Mouse (Mus musculus): ENCODE measurements around the gene Cuedc1. TPM values are rescaled to one million over a fixed set of nuclear protein-coding genes. Genes with fewer than 3 reads are reported as not detected.

Gene Cuedc1
- 1.1 TPM for polyA plus RNA-seq (2017; shearing (Covaris generic))

GRCm38 (mm10) chr11:88098021-88098729 lies at the start of gene Cuedc1:
Cuedc1 (plus strand) TSS chr11:88098058.

GRCm38 (mm10) chr11:88067586-88068410 lies 30.1 kb upstream of the Cuedc1 start, which contains the start of gene Vezf1:
Vezf1 (plus strand) TSS chr11:88068279.

GRCm38 (mm10) chr11:88203712-88204532 lies 106.1 kb downstream of the Cuedc1 start, which contains the start of gene Mrps23:
Mrps23 (plus strand) TSS chr11:88204388.

Other genes with a start within 250 kb of the Cuedc1 start
- 15.5 TPM for gene Mks1, start 244.8 kb upstream of the Cuedc1 start, polyA plus RNA-seq (2017; shearing (Covaris generic))
- gene Epx, start 222.5 kb upstream of the Cuedc1 start, polyA plus RNA-seq (2017; shearing (Covaris generic)), result not detected
- gene Olfr462, start 205.8 kb upstream of the Cuedc1 start, polyA plus RNA-seq (2017; shearing (Covaris generic)), result not detected
- gene Olfr463, start 200.7 kb upstream of the Cuedc1 start, polyA plus RNA-seq (2017; shearing (Covaris generic)), result not detected
- not detected for gene Olfr464, start 177.1 kb upstream of the Cuedc1 start, polyA plus RNA-seq (2017; shearing (Covaris generic))
- gene Dynll2, start 110.5 kb upstream of the Cuedc1 start, polyA plus RNA-seq (2017; shearing (Covaris generic)), result 19.6 TPM
- 236 TPM for gene Srsf1, start 50.7 kb upstream of the Cuedc1 start, polyA plus RNA-seq (2017; shearing (Covaris generic))
- 47.2 TPM for gene Vezf1, start 29.8 kb upstream of the Cuedc1 start, polyA plus RNA-seq (2017; shearing (Covaris generic))
- gene Mrps23, start 106.3 kb downstream of the Cuedc1 start, polyA plus RNA-seq (2017; shearing (Covaris generic)), result 45.5 TPM
- not detected for gene Ccdc182, start 196.0 kb downstream of the Cuedc1 start, polyA plus RNA-seq (2017; shearing (Covaris generic))